Mouse (Mus musculus) heart, postnatal 4 days (tissue): ENCODE measurements around the gene Bricd5. TPM values are rescaled to one million over a fixed set of nuclear protein-coding genes. Genes with fewer than 3 reads are reported as not detected.

Source experiments
- DNase-seq: peaks from one replicate; pipeline ENCODE4 v3.0.0; 2021
- total RNA-seq, 2 experiments: library from RNA; stranded (reverse); gene quantifications; 2 replicates each; pipeline ENCODE4 v1.2.3; 2021

Gene Bricd5
- total RNA-seq, 2 experiments from 2014 or later: 0.29 TPM; not detected in 1

DNA sequence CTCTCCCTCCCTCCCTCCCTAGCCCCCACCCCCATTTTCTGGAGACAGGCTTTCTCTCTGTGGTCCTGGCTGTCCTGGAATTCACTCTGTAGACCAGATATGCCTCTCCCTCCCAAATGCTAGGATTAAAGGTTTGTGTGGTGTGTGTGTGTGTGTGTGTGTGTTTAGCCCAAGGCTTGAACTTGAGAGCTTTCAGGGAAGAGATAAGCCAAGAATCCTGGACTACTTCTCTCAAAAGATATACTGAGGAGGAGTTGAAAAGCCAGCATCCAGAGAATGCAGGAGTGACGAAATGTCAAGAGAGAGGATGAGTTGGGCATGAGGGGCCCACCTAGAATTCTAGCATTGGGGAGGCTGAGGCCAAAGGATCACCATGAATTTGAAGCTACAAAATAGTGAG lies 10.8 kb upstream of the Bricd5 start:
- DNase-seq: no peak

- DNase-seq: no peak
Measured at GRCm38 (mm10) chr17:24463374-24464133, 10.1 kb upstream of the Bricd5 start.

DNA sequence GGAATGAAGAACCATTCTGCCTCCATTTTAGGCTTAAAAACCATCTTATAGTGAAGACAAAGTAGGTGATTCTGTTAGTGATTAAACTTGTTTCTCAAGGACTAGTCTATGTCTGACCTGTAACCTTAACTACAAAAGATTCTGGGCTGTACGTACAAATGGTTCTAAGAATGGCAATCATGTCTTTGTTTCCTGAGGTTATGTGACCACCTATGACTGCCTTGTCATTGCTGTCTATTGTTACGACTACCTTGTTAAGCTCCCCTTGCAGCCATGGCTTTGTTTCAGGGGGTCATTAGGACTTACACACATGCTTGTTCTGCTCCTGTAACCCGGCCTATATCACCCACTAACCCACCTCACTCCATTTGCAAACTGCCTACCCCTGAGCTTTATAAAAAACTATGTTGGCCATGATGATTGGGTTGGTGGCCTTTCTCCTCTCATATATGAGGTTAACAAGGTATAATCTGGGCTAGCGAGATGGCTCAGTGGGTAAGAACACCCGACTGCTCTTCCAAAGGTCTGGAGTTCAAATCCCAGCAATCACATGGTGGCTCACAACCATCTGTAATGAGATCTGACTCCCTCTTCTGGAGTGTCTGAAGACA lies 4.9 kb upstream of the Bricd5 start:
- DNase-seq: no peak

- no peak for DNase-seq
Measured at GRCm38 (mm10) chr17:24469336-24469909, 4.3 kb upstream of the Bricd5 start.

- DNase-seq: peak; percentile 98
Measured at GRCm38 (mm10) chr17:24469910-24470602, 3.6 kb upstream of the Bricd5 start, which contains the start of the genes E4f1 and Pgp. Gene E4f1 (minus strand): TSS chr17:24470313. Gene Pgp (plus strand): TSS chr17:24470392.

- DNase-seq: peak; percentile 50
Measured at GRCm38 (mm10) chr17:24470701-24471527, 2.8 kb upstream of the Bricd5 start.

- DNase-seq: peak; percentile 63
Measured at GRCm38 (mm10) chr17:24472512-24472911, 1.2 kb upstream of the Bricd5 start.

- DNase-seq: no peak
Measured at GRCm38 (mm10) chr17:24474557-24474956, 873 bp downstream of the Bricd5 start.

DNA sequence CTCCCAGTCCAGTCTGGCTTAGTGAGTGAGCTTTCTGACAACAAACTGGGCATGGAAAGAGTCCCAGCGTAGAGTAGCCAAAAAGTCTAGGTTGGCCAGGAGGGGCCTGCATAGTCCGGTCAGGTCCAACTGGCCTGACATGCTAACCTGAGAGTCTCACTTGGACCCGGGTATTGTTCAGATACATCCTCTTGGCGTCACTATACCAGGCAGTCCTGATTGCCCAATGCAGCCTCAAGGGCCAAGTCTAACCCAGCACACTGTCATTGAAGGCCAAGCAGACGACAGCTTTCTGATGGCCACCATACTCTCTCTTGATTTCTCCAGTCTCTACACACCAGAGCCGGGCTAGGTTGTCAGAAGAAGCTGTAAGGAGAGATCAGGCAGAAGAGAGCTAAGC lies 1.9 kb downstream of the Bricd5 start:
- DNase-seq: no peak

DNA sequence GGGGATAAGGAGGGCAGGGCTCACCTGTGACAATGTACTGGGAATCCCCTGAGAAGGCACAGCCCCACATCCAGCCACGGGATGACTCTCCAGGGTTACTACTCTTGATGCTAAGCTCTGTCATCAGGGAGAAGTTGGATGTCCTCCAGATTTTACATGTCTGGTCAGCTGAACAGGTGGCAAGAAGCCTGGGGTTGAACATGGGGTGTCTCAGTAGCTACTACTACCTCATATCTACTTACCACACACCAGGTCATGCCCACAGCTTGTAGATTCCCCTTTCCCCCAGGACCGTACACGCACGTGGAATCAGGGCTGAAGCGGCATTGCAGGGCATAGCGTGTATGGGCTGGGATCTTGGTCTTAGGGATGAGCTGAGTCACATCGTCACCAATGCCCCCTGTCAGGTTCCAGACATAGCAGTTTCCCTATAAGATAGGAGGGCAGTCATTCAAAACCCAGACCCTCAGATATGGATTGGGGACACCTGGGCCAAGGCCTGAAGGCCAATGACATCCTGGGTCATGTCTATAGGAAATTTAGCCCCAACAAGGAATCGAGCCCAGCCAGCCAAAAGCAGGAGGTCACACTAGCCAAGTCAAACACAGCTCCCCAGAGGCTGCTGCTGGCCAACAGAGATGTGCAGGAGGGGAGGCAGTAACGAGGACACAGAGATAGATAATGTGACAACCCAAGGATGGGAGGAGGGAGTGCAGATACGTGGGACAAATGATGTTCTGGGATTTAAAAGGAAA lies 2.5 kb downstream of the Bricd5 start:
- DNase-seq: no peak

GRCm38 (mm10) chr17:24477053-24477984 lies 3.6 kb downstream of the Bricd5 start:
- DNase-seq: no peak

- no peak for DNase-seq
Measured at GRCm38 (mm10) chr17:24477985-24478600, 4.4 kb downstream of the Bricd5 start.

DNA sequence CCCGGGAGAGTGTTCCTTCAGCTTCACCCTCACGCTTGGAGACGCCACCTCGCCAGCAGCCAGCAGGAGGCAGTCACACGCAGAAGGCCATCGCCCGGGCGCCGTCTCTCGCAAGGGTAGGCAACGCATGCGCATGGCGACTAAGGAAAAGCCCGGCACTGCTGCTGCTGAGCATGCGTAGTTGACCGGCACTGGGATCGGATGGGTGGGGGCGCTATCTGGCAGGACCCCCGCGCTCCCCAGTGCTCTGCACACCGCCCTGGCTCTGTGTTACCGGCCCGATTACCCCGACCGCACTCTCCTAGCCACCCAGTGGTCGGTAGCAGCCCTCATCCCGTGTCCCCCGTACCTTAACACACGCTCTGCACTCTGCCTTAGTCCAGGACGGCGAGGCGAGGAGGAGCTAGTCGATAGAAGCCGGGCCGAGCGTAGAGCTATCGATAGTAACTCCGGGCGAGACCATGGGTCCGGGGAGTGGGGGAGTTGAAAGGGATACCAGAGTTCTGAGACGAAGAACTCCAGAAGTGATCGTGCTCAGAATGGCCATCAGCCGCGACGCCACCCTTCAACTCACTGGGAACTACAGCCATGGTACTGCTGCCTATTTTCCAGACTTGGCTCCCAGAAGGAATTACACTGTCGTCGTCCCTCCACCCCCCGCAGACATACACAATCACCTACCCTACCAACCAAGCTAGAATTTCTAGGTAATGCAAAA lies 5.1 kb downstream of the Bricd5 start, which contains the start of gene Mlst8:
Gene Mlst8, minus strand, starts transcription at position 416 of the 718 bp plus-strand sequence.
- DNase-seq: peak; percentile 99

DNA sequence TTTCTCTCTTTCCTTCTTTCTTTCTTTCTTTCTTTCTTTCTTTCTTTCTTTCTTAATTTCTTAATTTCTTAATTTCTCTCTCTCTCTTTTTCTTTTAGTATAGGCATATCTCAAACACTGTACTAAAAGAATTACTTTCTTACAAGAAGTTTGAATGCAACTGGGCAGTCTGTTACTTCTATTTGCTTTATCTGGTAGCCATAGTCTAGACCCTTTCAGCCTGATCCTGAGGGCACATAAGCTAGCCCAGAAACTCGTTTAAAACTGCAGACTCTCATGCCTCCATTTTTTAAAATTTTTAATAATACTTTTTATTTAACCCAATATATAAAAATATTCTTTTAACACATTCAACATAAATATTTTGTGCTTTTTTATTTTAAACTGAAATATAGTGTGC lies 5.7 kb downstream of the Bricd5 start:
- no peak for DNase-seq

DNA sequence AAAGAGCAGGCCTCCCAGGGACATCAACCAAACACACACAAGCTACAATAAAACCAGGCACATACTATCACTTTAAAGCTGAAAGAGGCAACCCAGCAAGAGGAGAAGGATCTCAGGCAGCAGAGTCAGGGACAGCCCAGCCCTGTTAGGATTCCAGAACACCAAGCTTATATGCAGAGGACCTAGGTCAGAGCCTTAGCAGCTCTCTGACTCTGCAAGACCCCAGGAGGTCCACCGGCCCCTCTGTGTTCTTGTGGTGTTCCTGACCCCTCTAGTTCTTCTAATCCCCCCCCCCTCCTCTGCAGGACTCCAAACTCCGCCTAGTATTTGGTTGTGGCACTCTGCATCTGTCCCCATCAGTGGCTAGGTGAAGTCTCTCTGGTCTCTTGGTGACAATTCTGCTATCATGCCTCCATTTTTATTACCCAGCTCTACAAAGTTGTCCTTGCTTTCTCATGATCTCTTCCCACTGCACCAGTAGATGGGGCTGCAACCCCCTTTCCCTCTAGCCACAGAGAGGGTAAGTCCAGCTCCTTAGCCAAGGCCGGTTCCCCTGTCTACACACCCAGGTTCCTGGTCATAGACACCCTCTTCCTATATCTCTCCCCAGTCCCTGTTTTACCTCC lies 6.6 kb downstream of the Bricd5 start:
- no peak for DNase-seq

DNA sequence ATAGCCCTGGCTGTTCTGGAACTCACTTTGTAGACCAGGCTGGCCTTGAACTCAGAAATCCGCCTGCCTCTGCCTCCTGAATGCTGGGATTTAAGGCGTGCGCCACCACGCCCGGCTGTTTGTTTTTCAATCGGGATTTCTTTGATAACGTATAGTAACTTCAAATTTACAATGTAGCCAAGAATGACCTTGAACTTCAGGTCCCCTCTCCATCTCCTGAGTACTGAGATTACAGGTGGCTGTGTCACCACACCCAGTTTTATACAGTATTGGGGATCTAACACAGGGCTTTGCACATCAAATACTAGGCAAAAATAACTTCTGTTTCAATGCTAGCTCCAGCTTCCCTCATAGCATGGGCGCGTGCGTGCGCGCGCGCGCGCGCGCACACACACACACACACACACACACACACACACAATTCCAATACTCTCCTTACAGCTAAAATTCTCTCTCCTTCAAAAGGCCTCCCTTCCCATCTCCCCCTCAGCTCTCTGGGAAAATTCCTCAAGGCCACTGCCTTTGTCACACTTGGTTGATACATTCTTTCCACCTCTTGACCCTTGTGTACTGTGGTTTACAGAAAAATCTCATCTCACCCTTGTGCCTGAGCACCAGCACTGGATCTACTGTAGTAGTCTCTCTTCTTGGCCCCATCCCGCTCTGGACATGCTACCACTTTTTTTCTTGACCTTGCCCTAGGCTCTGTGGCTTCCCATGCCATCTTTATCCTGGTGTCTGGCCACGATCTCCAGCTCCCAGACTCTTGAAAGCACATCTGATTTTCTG lies 7.5 kb downstream of the Bricd5 start:
- no peak for DNase-seq

- DNase-seq: no peak
Measured at GRCm38 (mm10) chr17:24483495-24483894, 9.8 kb downstream of the Bricd5 start.
